Mouse (Mus musculus): ENCODE measurements around the gene Gm42688. TPM values are rescaled to one million over a fixed set of nuclear protein-coding genes. Genes with fewer than 3 reads are reported as not detected.

The Gm42688 gene
- total RNA-seq, 1 experiment from 2014 or later: 12.1 TPM

DNA sequence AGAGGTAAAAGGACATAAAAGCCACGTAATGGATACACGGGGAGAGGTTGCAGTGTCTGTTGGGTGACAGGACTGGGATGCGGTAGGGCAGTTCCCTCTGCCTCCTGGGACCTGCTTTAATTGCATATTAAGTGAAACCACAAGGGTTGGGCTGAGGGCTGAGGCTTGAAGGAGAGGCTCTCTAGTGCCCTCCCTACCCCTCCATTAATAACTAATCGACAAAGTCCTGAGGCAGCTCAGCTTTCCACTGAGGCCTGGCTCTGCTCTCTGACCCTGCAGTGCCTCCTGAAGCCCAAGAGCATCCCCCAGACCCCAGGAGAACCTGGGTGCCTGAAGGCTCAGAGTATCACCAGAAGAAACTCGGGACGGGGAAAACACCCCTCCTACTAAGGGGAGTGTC lies 16.9 kb upstream of the Gm42688 start:
- DNase-seq: no peak

GRCm38 (mm10) chr6:83086121-83087035 lies 15.0 kb upstream of the Gm42688 start, which contains the start of gene Lbx2:
Lbx2 (plus strand) TSS chr6:83086367.
- peak; percentile 49 for DNase-seq

GRCm38 (mm10) chr6:83087205-83087925 lies 14.1 kb upstream of the Gm42688 start:
- peak; percentile 63 for DNase-seq

DNA sequence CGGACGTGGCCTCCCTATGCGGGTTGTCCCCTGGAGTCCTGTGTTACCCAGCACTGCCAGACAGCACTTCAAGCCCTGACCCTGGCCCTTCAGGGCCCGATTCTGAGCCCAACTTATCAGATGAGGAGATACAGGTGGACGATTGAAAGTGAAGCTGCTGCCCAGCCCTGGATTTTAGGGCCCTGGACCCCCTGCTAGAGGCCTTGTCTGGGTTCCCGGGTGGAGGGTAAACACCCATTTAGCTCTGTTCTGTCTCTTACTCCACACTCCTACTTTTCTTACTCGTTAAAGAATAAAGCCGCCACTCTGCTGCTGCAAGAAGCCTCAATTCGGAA lies 13.5 kb upstream of the Gm42688 start:
- DNase-seq: no peak

- no peak for DNase-seq
Measured at GRCm38 (mm10) chr6:83092416-83093127, 8.8 kb upstream of the Gm42688 start.

DNA sequence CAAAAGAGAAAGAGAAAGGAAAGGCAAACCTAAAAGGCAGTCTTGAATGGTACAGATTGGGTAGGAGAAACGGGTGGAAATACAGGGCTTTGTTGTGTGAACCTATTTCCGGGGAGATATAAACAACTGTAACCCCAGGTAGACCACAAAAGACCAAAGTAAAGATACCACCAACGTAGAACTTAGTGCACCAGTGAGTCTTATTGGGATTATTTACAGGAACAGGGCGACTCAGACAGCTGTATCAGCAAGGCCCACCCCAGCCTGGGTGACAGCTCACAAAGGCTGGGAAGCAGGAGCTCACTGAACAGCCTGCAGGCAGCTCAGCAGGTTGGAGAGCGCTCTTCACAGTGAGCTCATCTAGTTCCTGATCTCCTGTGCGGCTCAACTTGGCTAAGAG lies 5.4 kb upstream of the Gm42688 start:
- no peak for DNase-seq

DNA sequence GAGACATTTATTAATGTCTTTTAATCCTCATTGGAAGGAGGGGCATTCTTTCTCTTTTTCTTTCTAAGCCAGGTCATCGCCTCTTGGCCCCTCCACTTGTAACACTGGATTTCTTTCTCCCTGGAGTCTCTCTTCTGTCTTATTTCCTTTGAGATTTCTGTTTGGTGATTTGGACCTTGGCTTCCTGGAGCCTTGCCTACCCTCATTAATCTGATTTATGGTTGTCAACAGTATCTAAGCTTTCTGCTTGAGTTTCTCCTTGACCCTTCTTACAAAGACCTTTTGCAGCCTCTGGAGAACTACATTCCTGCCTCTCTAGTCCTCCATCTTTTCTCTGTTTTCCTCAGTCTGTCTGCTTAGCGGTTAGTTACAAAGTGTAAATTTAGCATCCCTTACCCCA lies 3.0 kb upstream of the Gm42688 start:
- DNase-seq: no peak

DNA sequence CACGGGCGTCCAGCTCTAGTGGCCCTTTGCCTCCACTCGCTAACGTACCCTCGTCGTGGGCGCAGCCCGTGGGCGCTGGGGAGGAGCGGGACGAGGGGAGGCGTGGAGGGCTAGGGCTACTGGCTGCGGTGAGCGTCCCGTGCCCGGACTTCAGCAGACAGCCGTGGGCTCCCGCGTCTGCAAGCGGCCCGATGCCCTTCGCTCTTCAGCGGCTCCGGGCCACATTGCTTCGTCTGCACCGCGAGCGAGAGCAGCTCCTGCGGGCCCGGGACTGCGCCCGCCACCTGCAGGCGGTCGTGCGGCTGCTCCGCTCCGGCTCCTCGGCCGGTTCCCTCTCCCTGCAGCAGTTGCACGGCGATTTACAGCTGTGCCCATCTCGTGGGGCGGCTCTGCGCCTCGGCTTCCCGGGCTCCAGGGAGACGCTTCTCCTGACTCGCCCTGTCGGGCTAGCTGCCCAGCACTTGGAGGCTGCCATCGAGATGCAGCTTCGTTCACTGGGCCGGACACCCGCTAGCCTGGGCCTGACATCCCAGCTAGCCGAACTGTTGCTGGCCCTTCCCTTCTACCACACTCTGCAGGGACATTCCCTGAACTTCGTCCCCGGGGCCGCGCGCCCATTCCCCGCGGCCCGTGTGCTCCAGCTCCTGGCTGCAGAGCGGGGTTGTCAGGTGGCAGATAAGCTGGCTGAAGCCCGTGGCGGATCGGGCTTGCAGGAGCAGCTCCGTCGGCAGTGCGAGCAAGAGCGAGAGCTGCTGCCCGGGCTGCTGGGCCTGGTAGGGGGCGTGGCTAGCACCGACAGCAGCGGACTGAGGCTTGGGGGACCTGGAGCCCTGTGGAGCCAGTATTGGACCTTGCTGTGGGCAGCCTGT lies 505 bp downstream of the Gm42688 start:
- peak; percentile 76 for DNase-seq

- DNase-seq: no peak
Measured at GRCm38 (mm10) chr6:83103130-83103650, 1.8 kb downstream of the Gm42688 start.

DNA sequence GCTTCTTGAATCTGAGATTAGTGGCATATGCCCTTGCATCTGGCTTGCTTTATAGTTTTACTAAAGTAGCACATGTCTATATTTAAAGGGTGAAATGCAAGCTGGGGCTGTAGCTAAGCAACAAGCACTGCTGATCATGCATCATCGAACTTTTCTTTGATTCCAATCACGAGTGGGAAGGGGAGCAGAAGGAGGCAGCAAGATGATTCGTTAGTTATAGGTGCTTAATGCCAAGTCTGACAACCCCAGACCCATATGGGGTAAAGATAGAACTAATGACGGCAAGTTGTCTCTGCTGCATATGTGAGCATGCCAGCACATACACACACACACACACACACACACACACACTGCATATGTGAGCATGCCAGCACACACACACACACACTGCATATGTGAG lies 2.7 kb downstream of the Gm42688 start:
- DNase-seq: no peak

DNA sequence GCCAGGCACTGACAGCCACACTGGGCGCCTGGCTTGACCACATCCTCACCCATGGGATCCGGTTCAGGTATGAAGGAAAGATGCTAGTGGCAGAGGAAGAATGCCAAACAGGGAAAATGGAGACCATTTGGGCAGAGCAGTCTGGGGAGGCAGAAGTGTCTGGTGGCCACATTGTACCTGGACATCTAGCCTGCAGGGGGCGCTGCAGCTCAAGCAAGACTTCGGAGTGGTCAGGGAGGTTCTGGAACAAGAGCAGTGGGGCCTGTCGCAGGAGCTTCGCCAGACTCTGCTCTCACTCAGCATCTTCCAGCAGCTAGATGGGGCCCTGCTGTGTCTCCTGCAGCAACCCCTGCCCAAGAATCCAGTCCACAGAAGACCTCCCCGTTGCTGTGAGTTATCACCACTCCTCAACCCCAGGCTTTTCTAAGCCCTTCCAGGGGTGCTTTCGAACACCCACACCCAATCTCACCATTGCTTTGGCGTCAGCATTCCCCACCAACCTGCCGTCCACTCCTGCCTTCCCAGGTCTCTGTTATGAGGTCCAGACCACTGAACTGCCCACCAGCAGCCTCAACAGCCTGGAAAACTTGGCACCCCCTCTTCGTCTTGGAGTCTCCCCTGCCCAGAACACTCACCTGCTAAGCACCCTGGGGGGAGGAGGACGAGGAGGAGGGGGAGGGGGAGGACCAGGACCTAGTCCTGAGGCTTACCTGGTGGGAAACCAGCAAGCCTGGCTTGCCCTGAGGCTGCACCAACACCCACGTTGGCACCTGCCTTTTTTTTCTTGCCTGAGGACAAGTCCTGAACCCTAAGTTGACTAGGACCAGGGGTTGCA lies 6.4 kb downstream of the Gm42688 start:
- peak; percentile 86 for DNase-seq

GRCm38 (mm10) chr6:83108762-83109668 lies 7.6 kb downstream of the Gm42688 start, which contains the start of gene Mrpl53:
Mrpl53 (plus strand) TSS chr6:83109040.
- DNase-seq: peak; percentile 84

GRCm38 (mm10) chr6:83111510-83112136 lies 10.2 kb downstream of the Gm42688 start:
- no peak for DNase-seq

GRCm38 (mm10) chr6:83115011-83115671 lies 13.7 kb downstream of the Gm42688 start, which contains the start of gene Mogs:
Mogs (plus strand) TSS chr6:83115496.
- DNase-seq: peak; percentile 97

DNA sequence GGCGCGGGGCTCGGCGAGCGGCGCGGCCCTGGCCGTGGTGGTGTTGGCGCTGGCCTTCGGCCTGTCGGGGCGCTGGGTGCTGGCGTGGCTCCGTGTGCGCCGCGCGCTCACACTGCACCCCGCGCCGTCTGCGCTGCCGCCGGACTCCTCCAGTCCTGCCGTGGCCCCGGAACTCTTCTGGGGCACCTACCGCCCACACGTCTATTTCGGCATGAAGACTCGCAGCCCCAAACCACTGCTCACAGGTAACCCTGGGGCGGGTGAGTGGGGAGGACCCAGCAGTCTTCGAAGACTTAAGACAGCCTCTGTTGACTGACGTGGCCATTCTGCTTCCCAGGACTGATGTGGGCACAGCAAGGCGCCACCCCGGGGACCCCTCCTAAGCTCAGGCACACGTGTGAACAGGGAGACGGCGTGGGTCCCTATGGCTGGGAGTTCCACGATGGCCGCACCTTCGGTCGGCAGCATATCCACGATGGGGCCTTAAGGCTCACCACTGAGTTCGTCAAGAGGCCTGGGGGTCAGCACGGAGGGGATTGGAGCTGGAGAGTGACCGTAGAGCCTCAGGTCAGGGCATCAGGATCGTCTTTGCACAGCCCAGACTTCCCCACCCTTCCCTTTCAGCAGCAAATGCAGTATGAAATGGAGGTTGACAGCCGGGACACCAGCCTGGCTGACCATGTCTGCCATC lies 14.4 kb downstream of the Gm42688 start:
- no peak for DNase-seq

- no peak for DNase-seq
Measured at GRCm38 (mm10) chr6:83116373-83117164, 15.2 kb downstream of the Gm42688 start.

- no peak for DNase-seq
Measured at GRCm38 (mm10) chr6:83117165-83117438, 15.7 kb downstream of the Gm42688 start.

All from adrenal gland, postnatal 25 days (tissue).